Mouse (Mus musculus): ENCODE results near the gene Cdc6. TPM values are rescaled to one million over a fixed set of nuclear protein-coding genes. Genes with fewer than 3 reads are reported as not detected.
A peak's percentile ranks its signal among the peaks of the same experiment; 100 is the strongest.

Gene Cdc6
- total RNA-seq (2021): 10 to 100 TPM in 1 of 2 experiments, 1 to 10 TPM in 1; 9.8 to 10.2 TPM

DNA sequence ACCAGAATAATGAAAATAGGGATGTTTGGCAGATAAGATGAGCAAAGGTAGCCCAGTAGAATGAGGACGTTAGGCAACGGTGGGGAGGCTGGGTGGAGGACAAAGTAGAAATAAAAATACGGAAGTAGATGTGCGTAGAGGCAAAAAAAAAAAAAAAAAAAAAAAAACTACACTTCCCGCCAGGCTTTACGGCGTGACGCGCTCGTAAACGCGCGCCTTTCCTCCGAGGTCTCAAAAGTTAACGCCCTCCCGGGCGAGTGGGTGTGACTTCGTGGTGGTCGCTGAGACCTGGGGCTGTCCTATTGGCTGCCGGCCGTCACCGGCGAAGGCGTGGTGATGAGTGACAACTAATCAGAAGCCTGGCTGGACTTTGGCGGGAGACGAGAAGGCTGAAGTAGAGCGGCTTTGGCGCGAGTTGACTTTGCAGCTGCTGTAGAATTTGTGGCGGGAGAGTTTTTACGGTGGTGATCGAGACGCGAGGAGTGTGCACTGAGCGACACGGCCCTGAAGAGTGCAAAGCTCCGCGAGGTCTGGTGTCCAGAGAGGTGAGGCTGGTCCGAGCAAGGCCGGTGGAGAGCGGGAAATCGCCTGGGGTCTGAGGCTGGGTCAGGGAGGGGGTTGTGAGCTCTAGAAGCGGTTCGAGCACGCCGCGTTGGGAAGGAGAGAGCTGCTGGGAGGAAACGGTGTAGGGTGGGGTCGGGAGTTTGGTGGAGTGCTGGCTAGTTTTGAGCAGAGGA is at the start of gene Cdc6:
Gene Cdc6 (plus strand): TSS at position 365 of the 737 bp plus-strand sequence.
- peak; percentile 98 for DNase-seq

DNA sequence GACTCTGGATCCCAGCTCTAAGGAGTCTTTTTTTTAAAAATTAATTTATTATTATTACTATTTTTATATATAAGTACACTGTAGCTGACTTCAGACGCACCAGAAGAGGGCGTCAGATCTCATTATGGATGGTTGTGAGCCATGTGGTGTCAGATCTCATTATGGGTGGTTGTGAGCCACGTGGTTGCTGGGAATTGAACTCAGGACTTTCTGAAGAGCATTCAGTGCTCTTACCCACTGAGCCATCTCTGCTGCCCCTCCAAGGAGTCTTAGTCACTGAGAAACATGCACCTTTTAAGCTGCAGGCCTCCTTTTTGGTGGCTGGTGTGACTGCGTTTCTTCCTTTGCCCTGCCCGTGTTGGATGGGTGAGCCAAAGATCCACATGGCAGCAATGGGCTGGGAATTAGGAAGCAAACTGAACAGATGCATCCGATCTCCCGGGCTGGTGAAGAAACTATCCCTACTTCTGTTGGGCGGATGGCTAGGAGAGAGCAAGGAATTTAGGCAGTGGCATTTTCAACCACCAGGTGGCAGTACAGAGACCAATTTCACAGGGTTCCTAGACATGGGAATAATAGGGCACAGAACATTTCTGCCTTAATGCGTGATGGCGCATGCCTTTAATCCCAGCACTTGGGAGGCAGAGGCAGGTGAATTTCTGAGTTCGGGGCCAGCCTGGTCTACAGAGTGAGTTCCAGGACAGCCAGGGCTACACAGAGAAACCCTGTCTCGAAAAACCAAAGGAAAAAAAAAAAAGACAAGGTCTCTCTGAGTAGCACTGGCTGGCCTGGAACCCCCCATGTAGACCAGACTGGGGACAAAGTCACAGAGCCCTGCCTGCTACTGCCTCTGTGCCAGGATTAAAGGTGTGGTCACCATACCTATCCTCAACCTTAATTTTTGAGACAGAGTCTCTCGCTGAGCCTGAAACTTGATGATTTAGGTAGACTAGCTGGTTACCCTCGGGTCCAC is 48.6 kb upstream of the Cdc6 start:
- DNase-seq: peak; percentile 95

DNA sequence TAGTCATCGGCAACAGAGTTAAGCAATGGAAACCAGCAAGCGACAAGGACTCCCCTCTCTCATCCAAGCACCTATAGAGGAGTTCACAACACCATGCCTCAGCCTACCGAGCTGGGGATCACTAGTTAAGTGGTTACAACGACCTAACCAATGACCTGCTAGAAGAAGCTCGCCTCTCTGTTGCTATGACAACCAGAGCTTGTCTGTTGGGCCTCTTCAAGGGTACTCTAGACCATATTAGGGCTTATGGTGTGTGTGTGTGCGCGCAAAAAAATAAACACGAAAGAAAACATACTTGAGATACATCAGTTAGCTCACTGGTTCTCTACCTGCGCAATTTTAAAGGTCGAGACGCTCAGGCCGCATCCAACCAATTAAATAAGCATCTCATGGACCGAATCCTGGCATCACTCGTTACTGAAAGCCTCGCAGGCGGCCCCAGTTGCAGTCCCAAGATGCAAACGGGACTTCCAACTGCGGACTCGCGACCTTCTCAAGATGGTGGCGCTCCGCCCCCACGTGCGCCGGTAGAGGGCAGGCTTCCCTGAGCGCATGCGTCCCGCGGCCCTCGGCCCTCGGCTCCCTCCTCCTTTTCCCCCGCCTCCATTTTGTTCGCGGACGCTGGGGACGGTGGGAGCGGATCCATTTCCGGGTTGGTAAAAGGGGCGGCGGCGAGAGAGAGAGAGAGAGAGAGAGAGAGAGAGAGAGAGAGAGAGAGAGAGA is 44.4 kb upstream of the Cdc6 start, which contains the start of gene Wipf2:
Gene Wipf2 (plus strand): TSS at position 611 of the 723 bp plus-strand sequence.
- DNase-seq: peak; percentile 98

DNA sequence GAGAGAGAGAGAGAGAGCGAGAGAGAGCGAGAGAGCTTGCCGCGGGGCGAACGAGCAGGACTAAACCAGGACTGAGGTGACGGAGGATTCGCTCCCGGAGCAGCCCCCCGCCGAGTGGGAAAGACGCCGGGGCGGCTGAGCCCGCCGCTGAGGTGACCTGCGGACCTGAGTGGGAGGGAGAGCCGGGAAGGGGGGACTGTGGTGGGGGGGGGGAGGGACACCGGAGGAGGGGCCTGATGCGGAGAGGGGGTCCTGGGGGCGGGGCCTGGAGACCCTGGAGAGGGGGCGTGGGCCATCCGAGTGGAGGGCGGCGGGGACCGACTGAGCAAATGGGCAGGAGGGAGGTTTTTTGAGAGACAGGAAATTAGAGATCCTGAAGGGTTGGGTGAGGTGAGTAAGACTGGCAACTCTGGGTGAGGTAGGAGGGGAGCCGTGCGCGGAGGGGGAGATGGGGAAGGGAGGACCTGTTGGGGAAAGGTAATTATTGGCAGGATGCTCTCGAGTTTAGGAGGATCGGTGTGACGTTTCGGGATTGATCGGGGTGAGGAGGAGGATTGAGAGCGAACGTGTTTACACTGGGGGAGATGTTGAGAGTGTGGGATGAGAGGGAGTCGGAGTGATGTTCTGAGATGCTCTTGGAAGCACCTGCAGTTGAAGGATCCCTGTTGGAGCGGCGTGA is 43.7 kb upstream of the Cdc6 start:
- peak; percentile 62 for DNase-seq

DNA sequence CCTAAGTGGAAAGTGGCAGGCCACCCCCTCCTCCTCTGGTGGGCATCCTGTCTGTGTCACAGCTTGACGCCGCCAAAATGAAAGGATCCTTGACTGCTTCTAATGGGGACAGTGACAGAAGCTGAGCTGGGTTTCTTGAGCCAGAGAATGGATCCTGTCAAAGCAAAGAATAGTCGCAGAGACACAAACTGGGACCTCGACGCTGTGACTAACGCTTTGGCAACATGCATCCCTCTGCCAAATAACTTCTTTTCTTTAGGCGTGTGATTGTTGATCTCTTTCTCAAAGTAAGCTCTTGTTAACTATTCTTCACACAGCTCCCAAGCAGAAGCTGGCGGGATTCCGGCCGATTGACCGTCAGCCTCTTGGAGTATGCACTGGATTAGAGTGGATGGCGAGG is 40.3 kb upstream of the Cdc6 start:
- DNase-seq: no peak

DNA sequence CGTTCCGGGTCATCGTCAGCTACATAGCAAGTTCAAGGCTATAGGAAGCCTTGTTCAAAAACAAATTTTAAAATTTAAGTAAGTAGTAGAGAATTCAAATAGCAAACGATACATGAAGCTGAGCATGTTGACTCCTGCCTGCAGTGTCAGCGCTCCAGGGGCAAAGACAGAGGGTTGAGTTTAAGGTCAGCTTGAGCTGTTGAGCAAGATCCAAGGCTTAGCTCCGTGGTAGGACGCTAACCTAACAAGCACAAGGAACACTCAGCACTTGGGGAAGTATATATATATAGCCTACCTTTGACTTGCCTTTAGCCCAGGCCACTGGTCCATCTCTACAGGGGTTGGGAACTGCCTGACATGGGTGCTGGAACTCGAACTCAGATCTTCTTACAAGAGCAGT is 37.7 kb upstream of the Cdc6 start:
- no peak for DNase-seq

DNA sequence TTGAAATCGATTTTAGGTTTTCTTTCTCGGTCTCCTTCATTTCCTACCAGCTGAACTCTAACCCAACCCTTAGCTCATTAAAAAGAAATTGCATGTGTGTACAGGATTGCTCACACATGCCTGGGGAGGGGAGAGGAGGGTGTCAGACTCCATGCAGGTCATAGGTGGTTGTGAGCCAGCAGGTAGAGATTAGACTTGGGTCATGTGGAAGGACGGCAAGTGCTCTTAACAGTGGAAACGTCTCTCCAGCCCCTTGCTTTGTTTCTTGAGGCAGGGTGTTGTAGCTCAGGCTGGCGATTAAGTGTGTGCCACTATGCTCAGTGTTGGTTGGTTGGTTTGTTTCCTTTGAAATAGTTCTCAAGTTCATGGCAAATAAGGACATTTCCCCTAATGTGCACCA is 36.8 kb upstream of the Cdc6 start:
- no peak for DNase-seq

DNA sequence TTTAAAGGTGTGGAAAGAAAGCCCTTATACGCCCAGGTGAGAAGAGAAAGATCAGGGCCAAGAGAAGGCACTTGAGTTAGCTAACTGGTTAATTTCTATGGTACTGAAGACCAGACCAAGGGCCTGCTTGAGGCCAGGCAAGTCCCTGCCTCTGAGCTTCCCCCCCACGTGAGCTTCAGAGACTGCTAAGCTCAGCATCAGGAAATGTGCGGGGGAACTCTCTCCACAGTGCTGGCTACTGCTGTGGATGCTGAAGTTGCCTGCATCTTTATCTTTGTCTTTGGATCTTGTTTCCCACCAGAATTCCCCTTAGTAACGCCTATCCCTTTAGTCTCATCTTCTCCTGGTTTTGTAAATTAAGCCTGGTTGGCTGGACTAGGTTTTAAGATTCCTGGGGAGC is 36.2 kb upstream of the Cdc6 start:
- DNase-seq: no peak

DNA sequence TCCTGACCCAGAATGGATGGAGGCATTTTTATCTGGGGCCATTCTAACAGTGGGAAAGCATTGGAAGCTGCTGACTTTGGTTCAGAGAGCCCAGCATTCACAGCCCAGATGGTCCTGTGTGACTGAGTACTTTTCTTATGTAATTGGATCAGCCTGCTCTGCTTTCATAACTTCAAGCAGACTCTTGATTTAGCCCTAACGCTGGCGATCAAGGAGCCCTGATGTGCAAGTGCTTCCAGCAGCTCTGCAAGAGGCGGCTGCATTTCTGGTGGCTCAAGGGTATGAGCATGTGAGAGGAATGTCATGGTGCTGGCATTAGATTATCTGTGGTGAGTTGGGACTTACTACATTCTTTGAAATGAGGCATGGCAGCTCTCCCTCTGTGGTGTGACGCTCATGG is 35.6 kb upstream of the Cdc6 start:
- peak; percentile 43 for DNase-seq

DNA sequence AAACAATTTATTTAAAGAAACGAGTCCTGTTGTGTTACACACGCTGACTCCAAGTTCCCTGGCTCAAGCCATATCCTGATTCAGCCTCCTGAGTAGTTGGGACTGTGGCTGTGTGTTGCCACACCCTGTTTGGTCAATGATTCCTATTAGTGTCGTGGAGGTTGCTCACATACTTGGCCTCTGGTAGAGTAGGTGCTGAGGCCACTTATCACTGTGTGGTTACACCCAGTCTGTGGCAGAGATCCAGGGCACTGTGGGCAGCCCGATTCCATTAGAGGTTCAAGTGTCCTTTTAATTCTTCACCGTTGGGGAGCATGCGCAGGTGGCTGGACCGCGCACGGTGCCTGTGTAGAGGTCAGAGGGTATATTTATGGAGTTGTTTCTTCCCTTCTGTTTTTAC is 33.7 kb upstream of the Cdc6 start:
- peak; percentile 69 for DNase-seq

DNA sequence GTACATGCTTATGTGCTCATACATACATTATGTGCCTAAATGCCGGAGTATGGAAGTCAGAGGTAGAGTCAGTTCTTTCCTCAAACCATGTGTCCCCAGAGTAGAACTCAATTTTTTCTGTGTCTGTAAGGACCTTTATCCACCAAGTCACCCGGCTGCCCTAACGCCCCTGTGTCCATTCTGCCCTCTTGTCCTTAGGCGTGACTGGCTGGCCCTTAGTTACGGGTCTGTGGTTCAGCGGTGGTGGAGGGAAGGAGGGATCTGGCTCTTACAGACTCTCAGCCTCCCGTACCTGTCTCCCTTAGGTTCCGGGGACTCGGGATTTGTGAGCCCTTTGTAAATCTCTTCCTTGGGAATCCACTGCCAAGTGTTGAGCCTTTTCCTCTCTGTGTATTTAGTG is 30.6 kb upstream of the Cdc6 start:
- no peak for DNase-seq

DNA sequence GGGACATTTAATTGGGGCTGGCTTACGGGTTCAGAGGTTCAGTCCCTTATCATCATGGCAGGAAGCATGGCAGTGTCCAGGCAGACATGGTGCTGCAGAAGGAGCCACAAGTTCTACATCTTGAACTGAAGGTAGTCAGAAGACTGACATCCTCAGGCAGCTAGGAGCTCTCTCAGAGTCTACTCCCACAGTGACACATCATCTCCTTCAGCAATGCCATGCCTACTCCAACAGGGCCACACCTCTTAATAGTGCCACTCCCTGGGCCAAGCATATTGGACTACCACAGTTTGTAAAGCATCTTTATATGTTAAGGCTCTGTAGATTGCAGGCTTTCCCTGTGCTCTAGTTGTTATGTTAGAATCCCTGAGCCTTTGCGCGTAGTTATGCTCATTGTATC is 19.9 kb upstream of the Cdc6 start:
- DNase-seq: no peak

DNA sequence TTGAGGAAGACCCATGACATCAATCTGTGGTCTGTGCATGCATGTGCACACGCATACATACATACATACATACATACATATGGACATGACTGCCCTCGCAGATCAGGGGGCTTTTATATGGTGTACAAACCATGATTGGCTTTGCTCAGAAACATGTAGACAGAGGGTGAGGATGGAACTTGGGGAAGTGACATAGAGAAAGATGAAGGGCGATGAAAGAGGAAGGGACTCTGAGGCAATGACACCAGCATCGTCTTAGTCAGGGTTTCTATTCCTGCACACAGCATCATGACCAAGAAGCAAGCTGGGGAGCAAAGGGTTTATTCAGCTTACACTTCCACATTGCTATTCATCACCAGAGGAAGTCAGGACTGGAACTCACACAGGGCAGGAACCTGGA is 18.5 kb upstream of the Cdc6 start:
- no peak for DNase-seq

DNA sequence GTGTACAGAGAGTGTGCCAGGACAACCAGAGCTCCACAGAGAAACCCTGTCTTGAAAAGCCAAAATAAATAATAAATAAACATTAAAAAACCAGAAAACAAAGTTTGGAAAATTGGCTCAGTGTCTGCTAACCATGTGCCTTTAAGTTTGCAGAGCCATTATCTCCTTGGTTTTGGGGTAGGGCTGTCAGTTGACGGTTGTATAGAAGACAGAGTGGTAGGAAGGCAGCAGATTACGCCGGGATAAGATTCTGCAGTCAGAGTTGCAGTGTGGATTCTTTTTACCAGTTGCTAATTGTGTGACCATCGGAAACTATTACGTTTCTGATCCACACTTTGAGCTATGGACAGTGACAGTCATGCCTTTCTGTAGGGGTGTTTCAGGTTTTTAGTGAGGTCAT is 17.6 kb upstream of the Cdc6 start:
- DNase-seq: no peak

DNA sequence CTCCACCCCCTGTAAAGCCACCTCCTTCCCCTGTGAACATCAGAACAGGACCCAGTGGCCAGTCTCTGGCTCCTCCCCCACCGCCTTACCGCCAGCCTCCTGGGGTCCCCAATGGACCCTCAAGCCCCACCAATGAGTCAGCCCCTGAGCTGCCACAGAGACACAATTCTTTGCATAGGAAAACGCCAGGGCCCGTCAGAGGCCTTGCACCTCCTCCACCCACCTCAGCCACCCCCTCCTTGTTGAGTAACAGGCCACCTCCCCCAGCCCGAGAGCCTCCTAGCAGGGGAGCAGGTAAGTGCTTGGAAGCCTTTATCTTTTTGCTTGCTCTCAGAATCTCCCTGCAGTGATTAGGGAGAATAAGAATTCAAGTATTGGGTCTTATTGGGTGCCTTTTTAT is 15.2 kb upstream of the Cdc6 start:
- DNase-seq: no peak

DNA sequence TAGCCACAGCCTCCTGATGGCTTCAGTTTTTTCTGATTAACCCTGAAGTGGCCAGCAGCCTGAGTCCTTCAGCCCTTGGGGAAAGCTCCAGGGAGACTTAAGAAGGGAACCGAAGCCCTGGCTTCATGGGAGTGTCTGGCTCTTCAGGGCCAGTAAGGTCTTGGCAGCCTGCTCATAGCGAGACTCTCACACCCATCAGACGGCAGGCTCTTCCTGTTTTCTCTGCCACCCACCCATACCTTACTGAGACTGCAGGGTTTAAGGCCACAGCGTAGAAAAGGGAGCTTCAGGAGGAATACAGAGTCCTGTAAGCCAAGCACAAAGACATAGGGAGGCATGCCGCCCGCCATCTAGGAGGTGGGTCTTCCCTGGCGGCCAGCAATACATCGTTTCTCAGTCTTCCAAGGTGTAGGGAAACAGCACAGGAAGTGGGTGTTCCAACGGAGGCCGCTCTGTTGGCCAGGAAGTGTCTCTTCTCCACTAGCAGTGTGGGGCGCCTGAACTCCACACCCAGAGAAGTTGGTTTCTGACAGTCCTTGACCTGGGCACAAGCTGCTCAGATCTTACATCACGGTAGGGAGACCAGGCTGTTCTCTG is 7.0 kb upstream of the Cdc6 start:
- DNase-seq: no peak

DNA sequence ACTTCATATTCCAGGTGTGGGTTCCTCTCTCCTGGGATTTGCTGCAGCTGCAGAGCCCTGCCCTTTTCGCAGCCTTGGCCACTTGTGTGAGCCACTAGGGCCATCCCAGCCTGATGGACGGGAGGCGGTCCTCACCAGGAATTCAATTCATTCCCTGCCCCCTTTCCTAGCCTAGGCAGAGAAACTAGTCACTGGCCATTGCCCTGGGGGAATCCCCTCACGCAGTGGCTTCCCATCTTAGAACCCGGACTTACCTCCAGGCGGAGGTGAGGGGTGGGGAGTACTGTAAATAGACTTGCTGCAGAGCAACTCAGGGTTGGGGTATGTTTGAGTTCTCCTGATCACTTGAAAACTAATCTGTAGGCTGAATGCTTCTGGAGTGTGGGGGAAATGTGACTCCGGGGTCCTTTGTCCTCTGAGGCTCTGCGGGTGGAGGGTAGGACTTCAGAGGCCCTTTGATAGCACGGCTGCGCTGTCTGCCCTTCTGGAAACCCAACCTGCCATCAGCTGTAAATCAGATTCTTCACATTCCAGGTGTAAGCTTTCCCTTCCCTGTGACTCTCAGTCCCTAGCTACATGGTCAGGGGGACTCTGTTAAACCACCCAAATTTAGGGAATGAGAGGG is 4.9 kb upstream of the Cdc6 start:
- DNase-seq: no peak

DNA sequence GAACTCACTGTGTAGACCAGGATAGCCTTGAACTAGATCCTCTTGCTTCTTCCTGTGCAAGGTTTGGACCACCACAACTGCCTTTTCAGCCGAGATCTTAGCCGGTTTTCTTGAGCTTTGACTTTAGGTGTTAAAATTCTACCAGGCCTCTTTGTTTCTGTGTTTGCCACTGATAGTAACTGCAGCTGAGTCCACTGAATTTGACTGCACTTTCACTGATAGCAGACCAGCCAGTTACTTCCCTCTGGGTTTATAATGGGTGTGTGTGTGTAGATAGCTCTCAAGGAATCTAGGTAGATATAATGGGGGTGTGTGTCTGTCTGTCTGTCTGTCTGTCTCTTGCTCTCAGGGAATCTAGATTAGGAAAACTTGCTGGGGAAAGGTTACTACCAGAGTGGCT is 3.0 kb upstream of the Cdc6 start:
- no peak for DNase-seq

DNA sequence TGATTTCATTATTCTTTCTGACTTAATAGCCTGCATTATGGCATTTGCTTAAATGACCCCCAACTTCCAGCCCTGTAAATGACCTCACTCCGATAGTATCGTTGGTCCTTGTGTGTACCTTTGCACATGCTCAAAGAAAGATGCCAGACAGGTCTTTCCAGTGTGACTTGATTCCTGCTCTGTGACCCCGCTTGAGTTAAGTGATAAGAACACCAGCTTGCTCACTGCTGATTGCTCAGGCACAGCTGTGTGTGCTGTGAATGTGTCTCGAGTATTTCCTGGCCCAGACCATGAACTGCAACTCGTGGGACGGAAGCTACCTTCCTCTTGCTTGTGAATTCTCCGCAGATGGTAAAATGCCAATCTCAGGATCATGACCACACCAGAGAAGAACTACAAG is 2.6 kb upstream of the Cdc6 start:
- no peak for DNase-seq

DNA sequence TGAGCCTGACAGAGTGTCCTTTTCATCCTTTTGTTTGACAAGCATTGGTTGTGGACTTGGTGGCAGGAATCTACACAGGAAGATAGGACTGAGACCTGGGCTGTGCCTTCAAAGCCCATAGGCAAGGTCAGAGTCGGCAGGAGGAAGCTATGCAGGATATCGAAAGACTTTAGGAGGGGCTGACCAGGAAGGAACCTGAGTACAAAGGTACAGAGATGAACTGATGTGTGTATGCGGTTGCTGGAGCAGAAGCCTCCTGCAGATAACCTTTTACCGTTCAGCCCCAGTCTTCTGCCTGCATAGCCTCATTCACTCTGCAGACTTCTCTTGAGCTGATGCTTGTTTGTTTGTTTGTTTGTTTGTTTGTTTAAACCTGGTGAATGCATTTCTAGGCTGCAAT is 2.0 kb upstream of the Cdc6 start:
- DNase-seq: no peak

DNA sequence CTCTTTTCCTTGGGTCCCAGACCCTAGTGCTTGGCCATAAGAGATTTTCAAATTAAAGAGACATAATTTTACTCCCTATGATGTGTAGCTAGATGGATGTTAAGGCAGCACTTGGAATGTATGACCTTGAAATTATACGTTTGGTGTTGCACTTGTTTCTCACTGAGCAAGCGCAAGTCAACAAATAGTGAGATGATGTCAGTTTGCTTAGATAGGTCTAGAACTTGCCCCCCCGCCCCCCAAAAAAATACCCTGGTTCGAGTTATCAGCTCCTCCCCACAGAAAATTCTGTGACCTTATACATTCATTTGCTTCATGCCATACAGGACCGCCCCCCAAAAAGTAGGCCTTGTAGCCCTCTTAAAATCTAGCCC is 551 bp upstream of the Cdc6 start:
- DNase-seq: no peak

DNA sequence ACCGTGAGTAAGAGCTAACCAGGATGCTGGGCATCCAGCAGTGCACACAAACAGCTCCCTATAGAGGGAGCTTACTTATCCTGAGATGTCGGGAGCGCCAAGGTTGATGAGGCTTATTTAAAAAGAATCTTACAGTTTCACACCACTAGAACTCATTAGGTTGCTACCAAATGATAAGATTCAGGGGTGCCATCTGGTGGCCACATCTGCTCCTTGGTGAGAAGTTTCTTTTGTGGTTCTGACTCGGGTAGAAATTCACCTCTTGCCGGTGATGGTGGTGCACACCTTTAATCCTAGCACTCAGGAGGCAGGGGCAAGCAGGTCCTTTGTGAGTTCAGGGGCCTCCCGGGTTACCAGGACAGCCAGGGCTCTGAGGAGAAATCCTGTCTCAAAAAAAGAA is 2.1 kb downstream of the Cdc6 start:
- peak; percentile 77 for DNase-seq

Measured in heart, postnatal 4 days (tissue).